Mouse (Mus musculus) small intestine, adult 2 months (tissue): ENCODE data around the gene Nfkbie.

Experiments used
- CTCF ChIP-seq: fragments of 200-500 bp; IDR thresholded peaks from 2 replicates; pipeline ENCODE4 v1.5.1; 2012; ENCODE audit warnings: low read depth, mild to moderate bottlenecking, control low read depth, inconsistent platforms, low read length, moderate library complexity, mixed read lengths; ENCODE audit not compliant: insufficient replicate concordance, insufficient read length; ENCODE audit errors: extremely low read depth
- POLR2A ChIP-seq: fragments of 200-500 bp; IDR thresholded peaks from 2 replicates; pipeline ENCODE4 v1.6.1; 2012; ENCODE audit warnings: low read depth, mild to moderate bottlenecking, control low read depth, inconsistent platforms, low read length, moderate library complexity

GRCm38 (mm10) chr17:45544001-45544872 lies 11.3 kb upstream of the Nfkbie start:
- TF ChIP-seq CTCF: no peak
- TF ChIP-seq POLR2A: no peak
